Mouse (Mus musculus) CH12.LX (cell line): ENCODE data around the gene Ankrd39.

Source experiments
- CTCF ChIP-seq, 2 experiments: IDR thresholded peaks in 1 of 2; conservative IDR thresholded peaks in 1 of 2; 2 replicates each; pipeline ENCODE4 v1.5.1; 2011 to 2012; ENCODE audit warnings: low read depth in 2 of 2, low read length in 2 of 2, improper control_type of control experiment in 1 of 2, inconsistent platforms in 1 of 2, mild to moderate bottlenecking in 1 of 2, moderate library complexity in 1 of 2
- MAZ ChIP-seq: IDR thresholded peaks from 2 replicates; pipeline ENCODE4 v1.6.1; 2012; ENCODE audit warnings: low read depth, mild to moderate bottlenecking, inconsistent platforms, low read length, improper control_type of control experiment, moderate library complexity
- NRF1 ChIP-seq: IDR thresholded peaks from 2 replicates; pipeline ENCODE4 v1.6.1; 2014; ENCODE audit warnings: low read depth, mild to moderate bottlenecking, inconsistent platforms, low read length, improper control_type of control experiment, moderate library complexity
- POLR2AphosphoS2 ChIP-seq: IDR thresholded peaks from 2 replicates; pipeline ENCODE4 v1.6.1; 2011; ENCODE audit warnings: low read depth, low read length, improper control_type of control experiment
- TBP ChIP-seq: conservative IDR thresholded peaks from 2 replicates; pipeline ENCODE4 v1.6.1; 2011; ENCODE audit warnings: low read depth, low read length, improper control_type of control experiment
- USF2 ChIP-seq: conservative IDR thresholded peaks from 2 replicates; pipeline ENCODE4 v1.6.1; 2011; ENCODE audit warnings: low read depth, low read length, improper control_type of control experiment

- TF ChIP-seq TBP (no peak), CTCF (conservative IDR thresholded peaks at IDR 0.05 in 1 of 2, IDR thresholded peaks at IDR 0.05 in 1 of 2; ENCODE audit: low read depth in 2 of 2, low read length in 2 of 2) (no peak), USF2 (no peak), NRF1 (no peak), MAZ (no peak), POLR2AphosphoS2 (no peak)
Measured at GRCm38 (mm10) chr1:36576991-36577675, 29.9 kb upstream of the Ankrd39 start.
